Mouse (Mus musculus): ENCODE measurements around the gene Timm44. TPM values are rescaled to one million over a fixed set of nuclear protein-coding genes. Genes with fewer than 3 reads are reported as not detected.

The Timm44 gene
- polyA plus RNA-seq, 1 experiment from 2014 or later, result 105 TPM

Other genes starting within 250 kb of the Timm44 start
- gene Cd209f, start 170.1 kb downstream of the Timm44 start, polyA plus RNA-seq (2014; fragmentation: Nextera tagmentation; extraction: Ambion mirVana), result not detected in 2 replicates
- gene Cd209g, start 141.8 kb downstream of the Timm44 start, polyA plus RNA-seq (2014; fragmentation: Nextera tagmentation; extraction: Ambion mirVana), result not detected in 2 replicates
- 10.8 and 12.5 TPM in 2 replicates for gene Evi5l, start 109.3 kb downstream of the Timm44 start, polyA plus RNA-seq (2014; fragmentation: Nextera tagmentation; extraction: Ambion mirVana)
- 1.0 and 1.4 TPM in 2 replicates for gene Prr36, start 58.5 kb downstream of the Timm44 start, polyA plus RNA-seq (2014; fragmentation: Nextera tagmentation; extraction: Ambion mirVana)
- gene Lrrc8e, start 49.1 kb downstream of the Timm44 start, polyA plus RNA-seq (2014; fragmentation: Nextera tagmentation; extraction: Ambion mirVana), result 0.21 TPM in 2 replicates
- 11.8 and 13.9 TPM in 2 replicates for gene Map2k7, start 37.2 kb downstream of the Timm44 start, polyA plus RNA-seq (2014; fragmentation: Nextera tagmentation; extraction: Ambion mirVana)
- gene Gm49320, start 37.0 kb downstream of the Timm44 start, polyA plus RNA-seq (2014; fragmentation: Nextera tagmentation; extraction: Ambion mirVana), result 0.21 and 0.74 TPM in 2 replicates
- gene Tgfbr3l, start 27.7 kb downstream of the Timm44 start, polyA plus RNA-seq (2014; fragmentation: Nextera tagmentation; extraction: Ambion mirVana), result 1.5 and 1.7 TPM in 2 replicates
- gene Snapc2, start 22.8 kb downstream of the Timm44 start, polyA plus RNA-seq (2014; fragmentation: Nextera tagmentation; extraction: Ambion mirVana), result 39.3 and 41.8 TPM in 2 replicates
- gene Ctxn1, start 16.6 kb downstream of the Timm44 start, polyA plus RNA-seq (2014; fragmentation: Nextera tagmentation; extraction: Ambion mirVana), result 21.4 and 23.2 TPM in 2 replicates
- gene Ccl25, start 49.3 kb upstream of the Timm44 start, polyA plus RNA-seq (2014; fragmentation: Nextera tagmentation; extraction: Ambion mirVana), result 15.2 and 19.3 TPM in 2 replicates
- 266 and 299 TPM in 2 replicates for gene Elavl1, start 49.5 kb upstream of the Timm44 start, polyA plus RNA-seq (2014; fragmentation: Nextera tagmentation; extraction: Ambion mirVana)
- 5.8 and 6.3 TPM in 2 replicates for gene Cers4, start 217.1 kb upstream of the Timm44 start, polyA plus RNA-seq (2014; fragmentation: Nextera tagmentation; extraction: Ambion mirVana)

All from liver, embryonic 11.5 days (tissue).